Mouse (Mus musculus): Measurements from ENCODE around the gene Ror2. TPM values are rescaled to one million over a fixed set of nuclear protein-coding genes. Genes with fewer than 3 reads are reported as not detected.
A peak's percentile ranks its signal among the peaks of the same experiment; 100 is the strongest.

Ror2 gene
- total RNA-seq, 2 experiments from 2014 or later, result 0.40 to 0.41 TPM

GRCm38 (mm10) chr13:53140298-53140697, 145.6 kb downstream of the Ror2 start:
- DNase-seq (ENCODE audit: low spot score), result no peak

DNA sequence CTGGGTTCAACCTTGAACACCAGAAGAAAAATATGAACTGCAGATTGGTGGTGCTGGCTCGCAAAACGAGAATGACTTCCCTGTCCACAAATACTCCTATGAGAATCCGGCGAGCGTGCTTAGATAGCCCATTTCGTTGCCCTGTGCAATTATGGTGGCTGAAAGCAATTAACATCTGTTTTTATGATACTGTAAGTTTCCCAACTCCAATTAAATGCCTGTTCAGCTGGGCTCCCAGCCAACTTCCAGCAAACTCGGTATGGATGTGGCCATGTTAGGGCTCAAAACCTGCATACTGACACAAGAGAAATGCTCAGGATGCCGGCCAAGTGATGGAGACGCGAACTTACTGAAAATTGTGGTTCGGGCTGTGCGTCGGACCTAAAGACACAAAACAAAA, 155.4 kb downstream of the Ror2 start:
- DNase-seq (ENCODE audit: low spot score), result no peak

- DNase-seq (ENCODE audit: low spot score), result no peak
Observed at GRCm38 (mm10) chr13:53130032-53130431, 155.9 kb downstream of the Ror2 start.

- DNase-seq (ENCODE audit: low spot score), result no peak
Observed at GRCm38 (mm10) chr13:53125627-53126026, 160.3 kb downstream of the Ror2 start.

DNA sequence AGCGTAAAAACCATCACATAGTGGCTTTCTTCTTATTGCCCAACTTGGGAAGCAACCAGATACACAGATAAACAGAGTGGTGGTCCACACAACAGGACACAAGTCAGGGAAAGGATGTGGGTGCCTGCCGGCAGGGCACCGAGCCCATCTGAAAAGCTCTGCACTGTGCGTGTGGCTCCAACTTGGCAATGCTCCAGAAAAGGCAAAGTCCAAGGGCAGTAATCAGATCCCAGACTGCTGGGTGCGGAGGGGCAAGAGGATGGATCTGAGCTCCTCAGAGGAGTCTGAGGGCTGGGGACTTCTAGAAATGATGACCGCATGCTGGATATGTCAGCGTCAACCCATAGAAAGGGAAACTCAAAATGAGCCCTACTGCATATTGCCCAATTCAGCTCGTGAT, 163.8 kb downstream of the Ror2 start:
- DNase-seq (ENCODE audit: low spot score), result no peak

- DNase-seq (ENCODE audit: low spot score), result no peak
Observed at GRCm38 (mm10) chr13:53120906-53121305, 165.0 kb downstream of the Ror2 start.

DNA sequence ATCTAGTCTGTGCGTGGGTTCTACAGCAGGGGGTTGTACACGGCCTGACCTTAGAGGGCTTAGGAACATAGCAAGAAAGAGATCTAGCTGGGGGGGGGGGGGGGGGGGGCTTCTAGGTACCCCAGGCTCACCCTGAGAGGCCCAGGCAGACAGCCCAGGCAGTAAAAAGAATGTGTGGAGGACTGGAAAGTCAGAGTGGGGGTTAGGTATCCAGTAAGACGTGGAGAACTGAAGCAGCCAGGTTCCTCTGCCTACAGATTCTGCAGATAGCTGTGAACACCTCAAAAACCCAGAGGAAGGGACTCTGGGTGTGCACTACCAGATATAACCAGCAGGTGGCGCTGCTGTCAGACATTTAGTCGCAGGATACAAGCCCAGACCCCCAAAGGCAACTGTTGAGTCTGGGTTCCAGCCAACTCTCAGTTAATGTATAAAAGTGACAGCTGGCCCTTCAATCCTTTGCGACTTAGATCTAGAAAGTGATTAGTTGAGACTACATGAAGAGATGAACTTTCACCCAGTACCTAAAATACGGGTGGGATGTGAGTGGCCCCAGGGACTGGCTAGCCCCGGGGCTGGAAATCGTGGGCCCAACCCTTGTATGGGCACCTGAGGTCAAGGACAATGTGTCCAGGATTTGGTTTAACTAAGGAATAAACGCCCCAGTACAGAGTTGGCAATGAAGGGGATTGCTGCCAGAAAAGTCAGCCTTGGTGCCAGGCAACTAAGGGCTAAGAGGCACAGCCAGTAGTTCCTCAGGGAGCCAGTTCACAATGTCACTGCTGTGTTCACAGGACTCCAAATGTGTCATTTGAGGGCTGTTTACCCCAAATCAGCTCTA, 166.1 kb downstream of the Ror2 start:
- DNase-seq (ENCODE audit: low spot score), result peak; percentile 73

- DNase-seq (ENCODE audit: low spot score), result no peak
Observed at GRCm38 (mm10) chr13:53118398-53118797, 167.5 kb downstream of the Ror2 start.

DNA sequence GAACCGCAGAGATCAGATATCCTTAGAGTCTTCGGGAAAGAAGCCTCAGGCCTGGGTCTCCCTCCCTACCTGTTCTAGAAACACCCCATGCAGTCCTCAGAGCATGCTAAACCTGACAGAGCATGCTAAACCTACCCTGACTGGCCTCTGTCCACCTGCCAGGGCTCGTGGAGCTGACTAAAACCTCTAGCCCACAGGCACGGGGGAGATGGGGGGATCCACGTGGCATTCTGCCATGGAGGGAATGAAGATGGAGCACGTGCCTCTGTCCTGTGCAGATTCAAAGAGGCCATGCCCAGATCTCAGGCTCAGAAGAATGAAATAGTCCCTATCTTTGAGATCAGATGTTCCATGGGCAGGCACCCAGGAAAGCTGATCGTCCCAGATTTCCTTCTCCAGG, 168.0 kb downstream of the Ror2 start:
- DNase-seq (ENCODE audit: low spot score), result no peak

DNA sequence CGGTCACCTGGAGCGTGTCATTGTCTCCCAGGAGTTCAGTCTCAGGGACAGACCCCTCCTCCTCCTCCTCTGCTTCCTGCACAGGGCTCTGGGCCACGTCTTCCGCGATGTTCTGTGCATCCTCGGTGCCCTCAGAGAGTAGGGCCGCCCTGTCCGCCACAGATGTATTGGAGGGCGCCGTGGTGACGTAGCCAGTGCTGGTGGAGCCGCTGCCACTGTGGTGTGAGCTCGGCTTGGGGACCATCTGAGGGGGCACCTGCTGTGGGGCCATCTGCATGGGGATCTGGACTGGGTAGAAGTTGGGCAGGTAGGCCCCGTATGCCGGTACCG, 175.7 kb downstream of the Ror2 start:
- no peak for DNase-seq (ENCODE audit: low spot score)

DNA sequence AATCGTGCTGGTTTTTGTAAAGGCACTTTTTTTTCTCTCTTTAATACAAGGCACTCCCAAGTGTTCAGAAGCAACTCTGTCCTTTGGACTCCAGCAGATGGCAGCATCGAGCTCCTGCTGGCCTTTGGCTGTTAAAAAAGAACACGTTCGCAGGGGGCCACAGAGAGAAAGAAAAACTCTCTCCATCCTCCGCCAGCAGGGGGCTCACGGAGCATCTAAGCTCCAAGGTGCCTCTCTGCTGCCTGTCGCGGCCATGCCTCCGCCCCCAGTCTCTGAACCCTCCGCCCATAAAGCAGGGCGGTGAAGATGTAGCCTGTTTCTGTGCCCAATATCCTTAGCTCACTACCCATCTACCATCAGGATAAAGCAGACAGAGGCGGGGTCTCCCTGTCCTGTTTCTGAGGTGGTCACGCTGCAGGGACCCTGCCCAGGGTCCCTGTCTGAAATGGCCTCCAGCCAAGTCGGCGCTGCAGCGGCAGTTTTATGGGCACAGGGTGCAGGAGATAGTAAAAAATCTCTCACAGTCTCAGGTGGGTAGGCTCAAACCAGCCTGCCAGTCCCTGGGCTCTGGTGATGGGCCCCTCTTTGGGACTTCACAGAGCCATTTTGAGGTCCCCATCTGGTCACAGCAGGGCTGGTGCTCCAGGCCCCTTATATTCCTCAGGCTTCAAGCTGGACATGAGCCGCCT, 176.2 kb downstream of the Ror2 start:
- DNase-seq (ENCODE audit: low spot score), result peak; percentile 90

- no peak for DNase-seq (ENCODE audit: low spot score)
Observed at GRCm38 (mm10) chr13:53106676-53107075, 179.2 kb downstream of the Ror2 start.

- DNase-seq (ENCODE audit: low spot score), result no peak
Observed at GRCm38 (mm10) chr13:53099771-53100682, 185.9 kb downstream of the Ror2 start.

- DNase-seq (ENCODE audit: low spot score), result peak; percentile 73
Observed at GRCm38 (mm10) chr13:53096615-53097014, 189.3 kb downstream of the Ror2 start.

GRCm38 (mm10) chr13:53095222-53095621, 190.7 kb downstream of the Ror2 start:
- DNase-seq (ENCODE audit: low spot score), result no peak

GRCm38 (mm10) chr13:53094658-53095057, 191.3 kb downstream of the Ror2 start:
- no peak for DNase-seq (ENCODE audit: low spot score)

GRCm38 (mm10) chr13:53093407-53093806, 192.5 kb downstream of the Ror2 start:
- no peak for DNase-seq (ENCODE audit: low spot score)

DNA sequence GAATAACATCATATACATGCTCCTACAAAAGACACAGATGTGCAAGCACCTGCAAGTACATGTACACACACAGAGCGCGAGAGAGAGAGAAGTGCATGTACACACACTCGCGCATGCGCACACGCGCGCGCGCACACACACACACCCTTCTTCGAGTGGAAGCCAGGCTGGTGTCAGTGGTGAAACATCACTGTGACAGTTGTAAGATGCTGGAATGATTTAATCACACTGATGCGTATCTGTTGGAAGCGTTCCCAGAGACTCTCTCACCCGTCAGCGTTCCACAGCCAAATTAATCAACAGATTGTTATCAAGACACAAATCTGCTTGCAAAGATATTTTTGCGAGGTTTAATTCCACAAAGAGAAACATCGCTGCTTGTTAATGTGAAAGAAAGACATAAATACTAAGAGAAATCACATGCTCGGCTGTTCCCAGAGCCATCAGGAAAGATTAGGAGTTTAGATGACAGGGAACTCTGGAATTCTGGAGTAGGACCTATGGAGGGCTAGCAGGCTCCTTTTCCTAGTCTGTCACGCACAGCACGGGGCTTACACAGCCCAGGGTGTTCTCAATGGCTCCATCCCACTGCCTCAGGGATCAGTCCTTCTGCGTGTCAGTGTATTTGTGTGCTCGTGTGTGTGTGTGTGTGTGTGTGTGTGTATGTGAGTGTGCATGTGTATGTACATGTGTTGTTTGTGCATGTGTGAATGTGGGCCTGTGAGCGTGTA, 199.2 kb downstream of the Ror2 start:
- DNase-seq (ENCODE audit: low spot score), result no peak

DNA sequence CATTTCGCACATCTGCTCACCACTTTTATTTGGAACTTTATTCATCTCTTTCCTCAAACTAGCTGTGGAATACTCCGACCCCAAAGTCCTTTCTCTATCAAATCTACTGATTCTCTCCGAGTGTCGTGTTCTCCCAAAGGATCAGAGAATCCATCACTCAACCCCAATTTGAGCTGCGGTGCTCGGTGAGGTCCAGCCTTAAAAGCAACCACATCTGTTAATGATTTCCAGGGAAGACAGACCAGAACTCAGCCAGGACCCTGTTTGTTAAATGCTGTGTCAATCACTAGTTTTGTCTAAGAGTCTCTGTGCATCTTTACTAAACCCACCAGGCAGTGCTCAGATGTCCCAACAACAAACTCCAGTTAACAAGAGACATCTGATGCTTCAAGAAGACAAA, 204.1 kb downstream of the Ror2 start:
- no peak for DNase-seq (ENCODE audit: low spot score)

- no peak for DNase-seq (ENCODE audit: low spot score)
Observed at GRCm38 (mm10) chr13:53077732-53078345, 208.1 kb downstream of the Ror2 start.

DNA sequence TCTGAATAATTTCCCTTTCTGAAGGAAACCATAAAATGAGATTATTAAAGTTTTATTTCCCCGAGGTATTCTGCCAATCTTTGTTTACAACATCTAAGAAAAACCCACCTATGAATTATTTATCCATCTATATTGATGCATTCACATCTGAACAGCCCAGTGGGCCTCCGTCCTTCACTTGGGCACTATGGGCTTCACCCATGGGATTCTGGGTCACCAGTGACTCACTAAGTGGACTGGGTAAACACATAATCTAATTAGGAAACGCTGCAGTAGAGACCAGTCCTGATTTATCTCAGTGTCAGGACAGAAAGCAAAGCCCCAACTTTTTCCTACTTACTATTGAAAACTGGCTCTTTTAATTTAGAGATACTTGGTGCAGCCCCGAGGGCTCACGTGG, 210.9 kb downstream of the Ror2 start:
- no peak for DNase-seq (ENCODE audit: low spot score)
